Mouse (Mus musculus): ENCODE data around the gene Canx.
"Not testable (repeated sequence)": the region's sequence is repeated elsewhere in the genome, so short reads cannot be mapped to it uniquely, and the experiment has no call there.

- not testable (repeated sequence) for TF ChIP-seq CTCF (conservative IDR thresholded peaks at IDR 0.05; ENCODE audit: insufficient read depth, insufficient read length, low read depth, low read length); POLR2A (IDR thresholded peaks at IDR 0.05; ENCODE audit: low read depth, low read length)
Measured at GRCm38 (mm10) chr11:50319343-50319742, 6.1 kb downstream of the Canx start.

Data from kidney, adult 2 months (tissue).